Mouse (Mus musculus) ovary, postnatal 14 days (tissue): ENCODE measurements around the gene Cramp1l.
"Not testable (repeated sequence)": the region's sequence is repeated elsewhere in the genome, so short reads cannot be mapped to it uniquely, and the experiment has no call there.

ENCODE experiments used
- DNase-seq: peaks from one replicate; pipeline ENCODE4 v3.0.0; 2022; ENCODE audit warnings: low spot score

The Cramp1l gene

GRCm38 (mm10) chr17:24959371-24959770 is 56.2 kb downstream of the Cramp1l start:
- no peak for DNase-seq

DNA sequence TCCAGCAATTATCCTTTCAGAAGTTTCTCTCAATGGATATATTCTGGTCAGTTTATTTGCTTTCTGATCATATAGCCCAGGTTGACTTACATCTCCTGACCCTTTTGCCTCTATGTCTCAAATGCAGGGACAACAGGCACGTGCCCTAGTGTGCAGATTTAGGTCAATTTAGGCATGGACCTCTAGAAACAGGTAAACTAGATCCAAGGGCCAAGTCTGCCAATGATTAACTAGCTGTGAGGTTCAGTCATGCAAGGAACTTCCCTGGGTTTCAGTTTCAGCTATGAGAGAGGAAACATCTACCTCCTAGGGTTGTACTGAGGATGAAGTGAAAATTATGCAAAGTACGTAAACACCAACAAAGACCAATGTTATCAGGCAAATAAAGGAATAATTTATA is 62.3 kb downstream of the Cramp1l start:
- no peak for DNase-seq

- no peak for DNase-seq
Measured at GRCm38 (mm10) chr17:24950671-24951070, 64.9 kb downstream of the Cramp1l start.

- no peak for DNase-seq
Measured at GRCm38 (mm10) chr17:24948204-24948603, 67.4 kb downstream of the Cramp1l start.

DNA sequence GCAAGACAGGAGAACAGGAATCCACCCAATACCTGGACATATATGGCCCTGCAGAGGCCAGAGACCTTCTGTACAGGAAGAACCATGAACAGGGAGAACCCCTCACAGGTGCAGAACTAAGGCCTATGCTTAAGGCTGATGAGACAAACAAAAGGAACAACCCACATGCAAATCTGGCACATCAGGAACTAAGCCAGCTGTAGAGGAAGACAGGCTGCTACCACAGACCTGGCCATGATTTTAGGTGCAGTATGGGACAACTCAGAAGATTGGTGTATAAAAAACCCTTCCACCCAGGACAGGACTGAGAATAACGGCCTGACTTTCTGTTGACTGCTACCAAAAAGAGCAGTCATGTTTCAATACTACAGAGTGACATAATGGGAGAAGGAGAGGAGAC is 72.0 kb downstream of the Cramp1l start:
- not testable (repeated sequence) for DNase-seq

- no peak for DNase-seq
Measured at GRCm38 (mm10) chr17:24943036-24943435, 72.6 kb downstream of the Cramp1l start.

GRCm38 (mm10) chr17:24942453-24942852 is 73.1 kb downstream of the Cramp1l start:
- peak; percentile 21 for DNase-seq

- no peak for DNase-seq
Measured at GRCm38 (mm10) chr17:24937266-24937665, 78.3 kb downstream of the Cramp1l start.

DNA sequence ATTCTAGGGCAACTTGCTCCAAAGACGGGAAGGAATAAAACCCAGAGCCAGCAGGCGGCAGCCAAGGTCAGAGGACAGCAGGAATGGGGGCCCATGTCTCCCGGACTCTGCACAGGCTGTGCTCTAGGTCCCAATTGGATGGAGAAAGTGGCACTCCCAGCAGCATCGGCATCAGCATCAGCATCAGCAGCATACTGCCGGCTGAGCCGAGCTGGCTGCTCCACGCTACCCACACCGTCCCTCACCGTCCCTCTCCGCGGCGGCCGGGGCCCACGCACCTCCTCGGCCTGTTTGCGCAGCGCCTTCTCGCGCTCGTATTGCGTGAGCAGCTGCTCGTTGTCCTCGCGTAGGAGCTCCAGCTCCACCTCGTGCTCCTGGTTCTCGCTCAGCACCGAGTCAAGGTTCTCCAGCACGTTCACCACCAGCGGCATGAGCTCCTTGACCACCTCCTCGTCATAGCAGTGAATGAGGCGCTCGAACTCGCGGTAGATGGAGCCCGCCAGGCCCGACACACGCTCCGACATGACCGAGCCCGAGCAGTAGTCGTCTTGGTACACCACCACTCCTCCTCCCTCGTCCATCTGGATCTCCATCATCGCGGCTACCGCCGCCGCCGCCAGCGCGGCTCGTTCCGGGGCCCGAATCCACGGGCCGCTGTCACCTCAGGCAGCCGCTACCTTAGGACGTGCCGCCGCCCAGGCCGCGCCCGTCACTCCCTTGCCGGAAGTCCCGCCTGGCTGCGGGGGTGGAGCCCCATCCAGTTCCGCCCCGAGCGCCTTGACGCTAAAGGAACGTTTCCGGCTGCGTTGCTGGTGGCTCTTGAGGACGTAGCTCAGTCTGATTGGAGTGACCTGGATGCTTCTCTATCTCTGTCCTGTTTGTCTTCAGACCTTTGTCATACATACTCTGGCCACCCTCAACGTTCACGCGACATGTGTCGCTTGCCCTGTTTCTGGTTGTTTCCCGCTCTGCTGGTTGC is 79.0 kb downstream of the Cramp1l start, which contains the start of gene Mapk8ip3:
Mapk8ip3 (minus strand) TSS at position 719 of the 979 bp plus-strand sequence.
- DNase-seq, result peak; percentile 93

DNA sequence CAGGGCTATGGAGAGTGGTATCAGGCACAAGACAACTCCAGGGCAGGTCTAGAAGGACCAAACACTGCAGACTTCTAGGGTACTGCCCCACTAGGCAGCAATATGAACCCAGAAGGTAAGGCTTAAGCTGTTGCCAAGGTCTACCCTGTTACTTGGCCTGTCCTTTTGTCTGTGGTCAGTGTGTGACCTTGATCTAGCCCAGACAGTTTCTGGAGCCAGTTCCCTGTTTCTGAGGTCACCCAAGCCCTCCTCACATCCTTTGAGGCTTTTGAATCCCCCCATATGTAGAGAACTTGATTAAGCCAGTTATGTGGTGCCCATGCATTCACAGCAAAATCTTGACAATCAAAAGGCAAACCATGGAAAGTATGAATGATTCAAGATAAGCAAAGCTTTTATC is 79.9 kb downstream of the Cramp1l start:
- DNase-seq, result no peak

- no peak for DNase-seq
Measured at GRCm38 (mm10) chr17:24934926-24935325, 80.7 kb downstream of the Cramp1l start.

DNA sequence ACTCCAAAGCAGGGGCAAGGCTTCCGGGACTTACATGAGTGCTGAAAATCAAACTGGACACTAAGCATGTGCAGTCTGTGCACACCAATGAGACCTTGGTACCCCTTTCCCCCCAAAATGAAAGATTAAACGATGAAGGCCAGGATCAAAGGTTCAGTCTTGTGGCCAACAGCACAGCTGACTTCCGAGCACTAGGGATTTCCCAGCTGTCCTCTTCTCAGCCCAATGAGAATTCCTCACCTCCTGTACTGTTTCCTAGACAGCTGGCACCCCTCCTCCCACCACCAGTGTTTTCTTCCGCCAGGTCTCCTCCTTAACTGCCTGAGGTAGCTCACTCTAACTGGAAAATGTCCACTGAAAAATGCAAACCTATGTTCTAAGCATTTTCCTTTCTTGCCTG is 82.4 kb downstream of the Cramp1l start:
- DNase-seq, result no peak

DNA sequence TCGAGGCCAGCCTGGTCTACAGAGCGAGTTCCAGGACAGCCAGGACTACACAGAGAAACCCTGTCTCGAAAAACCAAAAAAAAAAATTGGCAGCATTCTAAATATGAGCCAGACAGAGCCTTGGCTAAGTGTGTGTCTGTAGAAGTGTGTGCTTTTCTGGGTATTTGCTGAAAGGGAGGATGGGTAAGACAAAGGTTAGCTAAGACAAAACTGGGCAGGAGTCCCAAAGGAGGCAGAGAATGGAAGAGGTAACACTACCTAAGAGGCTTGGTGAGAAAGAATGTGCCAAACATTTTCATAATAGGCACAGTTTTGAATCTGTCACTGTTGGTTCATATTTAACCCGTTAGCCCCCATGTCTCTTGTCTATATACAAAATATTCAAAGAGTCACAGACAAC is 83.2 kb downstream of the Cramp1l start:
- DNase-seq, result no peak

- DNase-seq, result no peak
Measured at GRCm38 (mm10) chr17:24929506-24929905, 86.1 kb downstream of the Cramp1l start.

- DNase-seq, result no peak
Measured at GRCm38 (mm10) chr17:24923246-24923645, 92.3 kb downstream of the Cramp1l start.

GRCm38 (mm10) chr17:24913984-24914383 is 101.6 kb downstream of the Cramp1l start:
- DNase-seq, result no peak
